20 mouse cellular contexts compared by ENCODE assay signal in genomic region chr10:39388144-39388543, GRCm38 (mm10). TPM values are rescaled to one million over a fixed set of nuclear protein-coding genes. Genes with fewer than 3 reads are reported as not detected.
DNase-seq lines count a peak whose midpoint lies in the region; ATAC-seq and TF ChIP-seq lines count a peak whose summit lies in the region.
"Had no signal": no experiment of that assay in that cellular context is flagged by ENCODE, and none has a peak within 500 bp of the region (broad histone marks: within the 10 kb centered on the region; RNA-seq: fewer than 3 reads in every experiment).

No protein-coding gene starts in this region.

- H3K9ac ChIP-seq in heart, adult 2 months (ENCODE audit: low read depth, low read length), result no peak overlapping the region
- no peak overlapping the region for H3K9ac ChIP-seq in hindbrain, postnatal 0 days (replicated peaks; ENCODE audit: low read length)
- 0 out of 2 replicates have a peak overlapping the region, but pooled peaks have one; percentile 1 for H3K9ac ChIP-seq in midbrain, embryonic 14.5 days (replicated peaks; ENCODE audit: low read length)
- H3K9ac ChIP-seq in midbrain, postnatal 0 days (replicated peaks; ENCODE audit: low read length, poor library complexity, severe bottlenecking), result no peak overlapping the region
- no peak overlapping the region for H3K9ac ChIP-seq in liver, embryonic 16.5 days (ENCODE audit: low read depth, low read length)
- H3K9ac ChIP-seq: limb, embryonic 12.5 days; neural tube, embryonic 12.5 days had no signal

- no peaks in the 10 kb centered on the region for H3K27me3 ChIP-seq in heart, adult 2 months (ENCODE audit: control insufficient read depth, insufficient read depth, low read length)
- H3K27me3 ChIP-seq in hindbrain, postnatal 0 days (ENCODE audit: insufficient read depth, low read length), result no peaks in the 10 kb centered on the region
- H3K27me3 ChIP-seq in hindbrain, embryonic 10.5 days (ENCODE audit: insufficient read depth, poor library complexity, severe bottlenecking), result no peaks in the 10 kb centered on the region
- H3K27me3 ChIP-seq in midbrain, embryonic 14.5 days (ENCODE audit: control insufficient read depth, insufficient read depth, low read length), result no peaks in the 10 kb centered on the region
- no peaks in the 10 kb centered on the region for H3K27me3 ChIP-seq in midbrain, postnatal 0 days (ENCODE audit: insufficient read depth, low read length)
- H3K27me3 ChIP-seq in liver, embryonic 16.5 days (ENCODE audit: control insufficient read depth, insufficient read depth, low read depth, low read length), result no peaks in the 10 kb centered on the region
- H3K27me3 ChIP-seq: limb, embryonic 12.5 days; neural tube, embryonic 12.5 days had no signal

- no peak for ATAC-seq in hindbrain, postnatal 0 days
- no peak for ATAC-seq in midbrain, embryonic 14.5 days (ENCODE audit: low FRiP score, low TSS enrichment)
- ATAC-seq in midbrain, postnatal 0 days (ENCODE audit: low FRiP score), result no peak
- ATAC-seq in liver, embryonic 16.5 days (ENCODE audit: low read depth), result peak; percentile 83
- ATAC-seq: forebrain, postnatal 0 days; intestine, embryonic 16.5 days had no signal

- no peak overlapping the region for H3K4me3 ChIP-seq in heart, adult 2 months
- H3K4me3 ChIP-seq in hindbrain, postnatal 0 days (ENCODE audit: low read length), result no peak overlapping the region
- no peak overlapping the region for H3K4me3 ChIP-seq in hindbrain, embryonic 10.5 days
- no peak overlapping the region for H3K4me3 ChIP-seq in midbrain, embryonic 14.5 days (replicated peaks; ENCODE audit: low read depth, low read length)
- no peak overlapping the region for H3K4me3 ChIP-seq in midbrain, postnatal 0 days (ENCODE audit: low read depth, low read length)
- H3K4me3 ChIP-seq in liver, embryonic 16.5 days (ENCODE audit: low read depth, low read length), result no peak overlapping the region
- H3K4me3 ChIP-seq: embryonic facial prominence, embryonic 10.5 days; limb, embryonic 12.5 days; neural tube, embryonic 12.5 days had no signal

- TF ChIP-seq CTCF in heart, adult 2 months (IDR thresholded peaks at IDR 0.05), result no peak
- TF ChIP-seq CTCF in hindbrain, postnatal 0 days (IDR thresholded peaks at IDR 0.05; ENCODE audit: low read depth), result no peak
- no peak for TF ChIP-seq CTCF in midbrain, postnatal 0 days (IDR thresholded peaks at IDR 0.05)

- no peak overlapping the region for H3K4me2 ChIP-seq in hindbrain, postnatal 0 days (ENCODE audit: low read depth, low read length)
- no peak overlapping the region for H3K4me2 ChIP-seq in midbrain, embryonic 14.5 days (ENCODE audit: low read length)
- H3K4me2 ChIP-seq in midbrain, postnatal 0 days (ENCODE audit: low read depth, low read length, poor library complexity, severe bottlenecking), result no peak overlapping the region
- no peak overlapping the region for H3K4me2 ChIP-seq in liver, embryonic 16.5 days (ENCODE audit: low read depth, low read length)
- H3K4me2 ChIP-seq: limb, embryonic 12.5 days; neural tube, embryonic 12.5 days had no signal

- H3K36me3 ChIP-seq in heart, adult 2 months (ENCODE audit: control insufficient read depth, insufficient read depth, low read length), result peaks cover 13% of the 10 kb centered on the region
- H3K36me3 ChIP-seq in hindbrain, postnatal 0 days (ENCODE audit: insufficient read depth, low read length), result peaks cover 8% of the 10 kb centered on the region; the same call in 1 of the 2 replicates
- peaks cover 22% of the 10 kb centered on the region for H3K36me3 ChIP-seq in hindbrain, embryonic 10.5 days
- H3K36me3 ChIP-seq in midbrain, embryonic 14.5 days (ENCODE audit: control insufficient read depth, insufficient read depth, low read length), result no peaks in the 10 kb centered on the region
- peaks cover 4% of the 10 kb centered on the region; the same call in 1 of the 2 replicates for H3K36me3 ChIP-seq in midbrain, postnatal 0 days (ENCODE audit: insufficient read depth, low read length)
- peaks cover 8% of the 10 kb centered on the region for H3K36me3 ChIP-seq in liver, embryonic 16.5 days (ENCODE audit: control insufficient read depth, insufficient read depth)

- 46% methylated on average over 3 of the region's 3 CpGs for WGBS in heart, adult 2 months
- 84% methylated on average over 3 of the region's 3 CpGs for WGBS in hindbrain, postnatal 0 days
- WGBS in hindbrain, embryonic 10.5 days, result 90% methylated on average over 3 of the region's 3 CpGs
- 83% methylated on average over 3 of the region's 3 CpGs for WGBS in midbrain, embryonic 14.5 days
- WGBS in midbrain, postnatal 0 days, result 88% methylated on average over 3 of the region's 3 CpGs
- WGBS in liver, embryonic 16.5 days (ENCODE audit: insufficient replicate concordance), result 55% methylated on average over 3 of the region's 3 CpGs

- 0 out of 2 replicates have a peak, but pooled peaks have one; percentile 24 for TF ChIP-seq POLR2A in heart, adult 2 months (IDR thresholded peaks at IDR 0.05; ENCODE audit: insufficient read depth, low read depth, low read length)

- intact Hi-C loops in heart, adult 2 months (cut with DNase I), result no loop called here
- intact Hi-C loops in heart, postnatal 25 days (cut with DNase I), result no loop called here

- peaks cover 6% of the 10 kb centered on the region for H3K79me2 ChIP-seq in heart, adult 2 months (replicated peaks; ENCODE audit: control insufficient read depth, insufficient read depth, low read length)

- peaks cover 32% of the 10 kb centered on the region for H3K4me1 ChIP-seq in heart, adult 2 months (ENCODE audit: control insufficient read depth, insufficient read depth, low read length)
- peaks cover 39% of the 10 kb centered on the region for H3K4me1 ChIP-seq in hindbrain, postnatal 0 days (ENCODE audit: insufficient read depth, low read length)
- peaks cover 40% of the 10 kb centered on the region for H3K4me1 ChIP-seq in hindbrain, embryonic 10.5 days (replicated peaks)
- peaks cover 41% of the 10 kb centered on the region for H3K4me1 ChIP-seq in midbrain, embryonic 14.5 days (ENCODE audit: control insufficient read depth, insufficient read depth, low read length)
- H3K4me1 ChIP-seq in midbrain, postnatal 0 days (ENCODE audit: insufficient read depth, low read length), result peaks cover 18% of the 10 kb centered on the region
- peaks cover 4% of the 10 kb centered on the region for H3K4me1 ChIP-seq in liver, embryonic 16.5 days (ENCODE audit: control insufficient read depth, low read depth, low read length)

- no peak for TF ChIP-seq EP300 in heart, adult 2 months (IDR thresholded peaks at IDR 0.05; ENCODE audit: insufficient read depth, low read depth, low read length)

- DNase-seq in heart, adult 2 months, result peak in 1 of 2 experiments; percentile 48
- DNase-seq in heart, postnatal 25 days (ENCODE audit: low spot score), result no peak
- DNase-seq in hindbrain, postnatal 0 days (ENCODE audit: low spot score), result no peak
- DNase-seq in hindbrain, embryonic 10.5 days (ENCODE audit: low spot score), result no peak
- no peak for DNase-seq in midbrain, embryonic 14.5 days
- DNase-seq in midbrain, postnatal 0 days (ENCODE audit: low spot score), result no peak
- no peak for DNase-seq in cerebellum, postnatal 4 days (ENCODE audit: low spot score in 2 of 2)
- DNase-seq: adrenal gland, postnatal 36 days; cerebellum, adult 9-10 months; forebrain, postnatal 0 days; gastrocnemius, postnatal 14 days; kidney, adult 9 months; kidney, postnatal 14 days; lung, adult 18-20 months; lung, postnatal 14 days had no signal

- peak overlapping the region; percentile 45 for H3K27ac ChIP-seq in heart, adult 2 months
- peak overlapping the region; percentile 20; the same call in 1 of the 2 replicates for H3K27ac ChIP-seq in hindbrain, postnatal 0 days
- no peak overlapping the region for H3K27ac ChIP-seq in hindbrain, embryonic 10.5 days
- H3K27ac ChIP-seq in midbrain, embryonic 14.5 days (replicated peaks; ENCODE audit: low read depth, low read length), result no peak overlapping the region
- no peak overlapping the region for H3K27ac ChIP-seq in midbrain, postnatal 0 days (ENCODE audit: low read depth, low read length)
- no peak overlapping the region for H3K27ac ChIP-seq in liver, embryonic 16.5 days (ENCODE audit: low read length)
- H3K27ac ChIP-seq: embryonic facial prominence, embryonic 10.5 days; limb, embryonic 12.5 days; neural tube, embryonic 12.5 days had no signal

- no peaks in the 10 kb centered on the region for H3K9me3 ChIP-seq in hindbrain, postnatal 0 days (ENCODE audit: low read length)
- H3K9me3 ChIP-seq in hindbrain, embryonic 10.5 days, result 0 out of 2 replicates have a peak, but pooled peaks cover 6% of the 10 kb centered on the region
- peaks cover 5% of the 10 kb centered on the region for H3K9me3 ChIP-seq in midbrain, embryonic 14.5 days (ENCODE audit: control insufficient read depth, low read length)
- H3K9me3 ChIP-seq in midbrain, postnatal 0 days (ENCODE audit: low read length), result no peaks in the 10 kb centered on the region
- no peaks in the 10 kb centered on the region; the same call in 1 of the 2 replicates for H3K9me3 ChIP-seq in liver, embryonic 16.5 days (replicated peaks; ENCODE audit: control insufficient read depth, low read length)
- H3K9me3 ChIP-seq: embryonic facial prominence, embryonic 10.5 days; neural tube, embryonic 12.5 days had no signal

RNA-seq across cellular contexts. Expression of gene Fyn, which starts 19.5 kb away (rescaled TPM):
- 10 to 100 TPM; 26.1 to 29.7 TPM for total RNA-seq in heart, adult 2 months (2021)
- polyA plus RNA-seq in heart, adult 2 months (2012; rRNA removed), result 23.2 and 36.4 TPM in 2 replicates
- total RNA-seq in heart, postnatal 25 days (2021), result 10 to 100 TPM; 29.1 to 42.5 TPM
- 120 and 121 TPM in 2 replicates for total RNA-seq in hindbrain, postnatal 0 days (2014; rRNA removed)
- 94.9 and 95.2 TPM in 2 replicates for polyA plus RNA-seq in hindbrain, postnatal 0 days (2015; fragmentation: Nextera tagmentation; extraction: Ambion mirVana)
- 30.6 and 34.1 TPM in 2 replicates for polyA plus RNA-seq in hindbrain, embryonic 10.5 days (2016; fragmentation: Nextera tagmentation; extraction: Ambion mirVana)
- polyA plus RNA-seq in midbrain, embryonic 14.5 days (2014; fragmentation: Nextera tagmentation; extraction: Ambion mirVana), result 87.3 and 90.8 TPM in 2 replicates
- 121 and 133 TPM in 2 replicates for total RNA-seq in midbrain, postnatal 0 days (2014; rRNA removed)
- polyA plus RNA-seq in midbrain, postnatal 0 days (2015; fragmentation: Nextera tagmentation; extraction: Ambion mirVana), result 75.6 and 82.9 TPM in 2 replicates
- 4.5 and 5.9 TPM in 2 replicates for polyA plus RNA-seq in liver, embryonic 16.5 days (2015; fragmentation: Nextera tagmentation; extraction: Ambion mirVana)

Comparison
In these comparisons a context has a peak if more than half of its experiments do, and no peak if none do; other contexts are left out.
1. H3K27ac ChIP-seq: peak in heart, adult 2 months (single experiment) and hindbrain, postnatal 0 days (single experiment); none in hindbrain, embryonic 10.5 days (single experiment), midbrain, embryonic 14.5 days (single experiment), midbrain, postnatal 0 days (single experiment) and liver, embryonic 16.5 days (single experiment).